26 mouse cellular contexts compared by ENCODE assay signal in genomic region chr10:90974491-90974890, GRCm38 (mm10).
DNase-seq lines count a peak whose midpoint lies in the region; ATAC-seq and TF ChIP-seq lines count a peak whose summit lies in the region.
"Had no signal": no experiment of that assay in that cellular context is flagged by ENCODE, and none has a peak within 500 bp of the region (broad histone marks: within the 10 kb centered on the region; RNA-seq: fewer than 3 reads in every experiment).

No protein-coding gene starts in this region.

- peaks cover 10% of the 10 kb centered on the region for H3K27me3 ChIP-seq in midbrain, embryonic 11.5 days (ENCODE audit: control insufficient read depth, insufficient read depth, low read length)
- no peaks in the 10 kb centered on the region; the same call in 1 of the 2 replicates for H3K27me3 ChIP-seq in midbrain, embryonic 14.5 days (ENCODE audit: control insufficient read depth, insufficient read depth, low read length)
- H3K27me3 ChIP-seq in CH12.LX (replicated peaks), result no peaks in the 10 kb centered on the region
- H3K27me3 ChIP-seq in thymus, adult 2 months (ENCODE audit: control insufficient read depth, insufficient read depth, low read length), result peaks cover 5% of the 10 kb centered on the region

- peaks cover 3% of the 10 kb centered on the region; the same call in 1 of the 2 replicates for H3K4me1 ChIP-seq in midbrain, embryonic 11.5 days (ENCODE audit: control insufficient read depth, insufficient read depth, low read length)
- H3K4me1 ChIP-seq in midbrain, embryonic 14.5 days (ENCODE audit: control insufficient read depth, insufficient read depth, low read length), result peaks cover 4% of the 10 kb centered on the region; the same call in 1 of the 2 replicates
- H3K4me1 ChIP-seq in CH12.LX (ENCODE audit: control insufficient read depth in 1 of 2, insufficient read depth in 2 of 2), result peaks cover 4 to 49% of the 10 kb centered on the region in 2 experiments
- H3K4me1 ChIP-seq in thymus, adult 2 months (replicated peaks; ENCODE audit: control insufficient read depth, insufficient read depth, low read length), result peaks cover 4% of the 10 kb centered on the region; the same call in 1 of the 2 replicates

- H3K9ac ChIP-seq in midbrain, embryonic 11.5 days (ENCODE audit: low read length), result no peak overlapping the region
- H3K9ac ChIP-seq in midbrain, embryonic 14.5 days (replicated peaks; ENCODE audit: low read length), result no peak overlapping the region
- no peak overlapping the region for H3K9ac ChIP-seq in CH12.LX (ENCODE audit: insufficient read depth, low read depth)
- H3K9ac ChIP-seq: embryonic facial prominence, embryonic 13.5 days; embryonic facial prominence, embryonic 15.5 days; forebrain, embryonic 13.5 days; forebrain, embryonic 15.5 days; forebrain, postnatal 0 days had no signal

- dilution Hi-C loops in CH12.LX (cut with MboI; ENCODE audit: extremely low pct_ligation_motif_present, extremely low pct_unique_long_range_greater_than_20kb, low sequenced_read_pairs), result no loop called here

- H3K9me3 ChIP-seq in midbrain, embryonic 11.5 days (ENCODE audit: control insufficient read depth, low read length), result no peaks in the 10 kb centered on the region
- H3K9me3 ChIP-seq in midbrain, embryonic 14.5 days (ENCODE audit: control insufficient read depth, low read length), result no peaks in the 10 kb centered on the region
- H3K9me3 ChIP-seq in CH12.LX (replicated peaks; ENCODE audit: low read length), result peaks cover 3% of the 10 kb centered on the region
- H3K9me3 ChIP-seq: embryonic facial prominence, embryonic 13.5 days; embryonic facial prominence, embryonic 15.5 days; forebrain, embryonic 10.5 days; forebrain, embryonic 13.5 days; forebrain, embryonic 15.5 days; G1E had no signal

- no peaks in the 10 kb centered on the region for H3K79me2 ChIP-seq in CH12.LX (replicated peaks; ENCODE audit: control insufficient read depth, extremely low read depth, insufficient read depth, poor library complexity, severe bottlenecking)

- TF ChIP-seq POLR2A in CH12.LX (IDR thresholded peaks at IDR 0.05; ENCODE audit: low read depth, low read length), result no peak
- no peak for TF ChIP-seq POLR2A in thymus, adult 2 months (IDR thresholded peaks at IDR 0.05; ENCODE audit: control insufficient read depth, extremely low read depth, insufficient read depth, low read length, poor library complexity)

- TF ChIP-seq EP300 in CH12.LX (IDR thresholded peaks at IDR 0.05; ENCODE audit: low read length), result no peak

- in situ Hi-C loops in CH12.LX (cut with MboI; ENCODE audit: low pct_ligation_motif_present, low pct_unique_long_range_greater_than_20kb, low sequenced_read_pairs), result no loop called here

- H3K4me2 ChIP-seq in midbrain, embryonic 11.5 days, result no peak overlapping the region
- no peak overlapping the region for H3K4me2 ChIP-seq in midbrain, embryonic 14.5 days (ENCODE audit: low read length)
- peak overlapping the region; percentile 73; the same call in 1 of the 2 replicates for H3K4me2 ChIP-seq in CH12.LX (ENCODE audit: insufficient read depth, low read depth, poor library complexity, severe bottlenecking)
- H3K4me2 ChIP-seq: embryonic facial prominence, embryonic 13.5 days; embryonic facial prominence, embryonic 15.5 days; forebrain, embryonic 13.5 days; forebrain, embryonic 15.5 days had no signal

- no peak for TF ChIP-seq RAD21 in CH12.LX (IDR thresholded peaks at IDR 0.05; ENCODE audit: low read depth, low read length)

- TF ChIP-seq CTCF in CH12.LX (conservative IDR thresholded peaks at IDR 0.05 in 1 of 2, IDR thresholded peaks at IDR 0.05 in 1 of 2; ENCODE audit: low read depth in 2 of 2, low read length in 2 of 2), result no peak
- TF ChIP-seq CTCF in thymus, adult 2 months (IDR thresholded peaks at IDR 0.05; ENCODE audit: borderline replicate concordance, control insufficient read depth, extremely low read depth, insufficient read depth, low read length, poor library complexity), result no peak

- no peak overlapping the region for H3K27ac ChIP-seq in midbrain, embryonic 11.5 days (ENCODE audit: low read depth, low read length)
- no peak overlapping the region for H3K27ac ChIP-seq in midbrain, embryonic 14.5 days (replicated peaks; ENCODE audit: low read depth, low read length)
- no peak overlapping the region for H3K27ac ChIP-seq in CH12.LX (ENCODE audit: insufficient read depth, low read depth)
- no peak overlapping the region for H3K27ac ChIP-seq in thymus, adult 2 months (ENCODE audit: control insufficient read depth, insufficient read depth, low read length)
- H3K27ac ChIP-seq: embryonic facial prominence, embryonic 13.5 days; embryonic facial prominence, embryonic 15.5 days; forebrain, embryonic 10.5 days; forebrain, embryonic 13.5 days; forebrain, embryonic 15.5 days had no signal

- DNase-seq in midbrain, embryonic 11.5 days (ENCODE audit: low spot score, missing footprints), result peak; percentile 73
- no peak for DNase-seq in midbrain, embryonic 14.5 days
- DNase-seq in CH12.LX (ENCODE audit: extremely low read depth) (peak; percentile 12), NIH3T3 (ENCODE audit: low read depth) (peak; percentile 65)
- no peak for DNase-seq in urinary bladder, postnatal 14 days (ENCODE audit: low spot score)
- no peak for DNase-seq in thymus, adult 2 months
- DNase-seq in cerebellum, postnatal 4 days (ENCODE audit: low spot score in 2 of 2), result no peak
- DNase-seq: adrenal gland, adult 8-10 months; adrenal gland, postnatal 14 days; adrenal gland, postnatal 36 days; B cell, adult 2 months; cerebellum, adult 11-12 months; cerebellum, adult 2 months; cerebellum, adult 9-10 months; cerebellum, postnatal 10 days; cerebellum, postnatal 25 days; embryo, embryonic 11 days; forebrain, postnatal 0 days had no signal

- H3K4me3 ChIP-seq in midbrain, embryonic 11.5 days (ENCODE audit: low read depth, low read length), result no peak overlapping the region
- H3K4me3 ChIP-seq in midbrain, embryonic 14.5 days (replicated peaks; ENCODE audit: low read depth, low read length), result no peak overlapping the region
- H3K4me3 ChIP-seq in CH12.LX (replicated peaks in 1 of 3; ENCODE audit: low read depth in 2 of 3, low read length in 2 of 3, poor library complexity in 1 of 3), result no peak overlapping the region
- no peak overlapping the region for H3K4me3 ChIP-seq in thymus, adult 2 months (ENCODE audit: control insufficient read depth, insufficient read depth, low read length)
- H3K4me3 ChIP-seq: embryonic facial prominence, embryonic 13.5 days; embryonic facial prominence, embryonic 15.5 days; erythroblast, embryonic 14.5 days; forebrain, embryonic 10.5 days; forebrain, embryonic 13.5 days; forebrain, embryonic 15.5 days had no signal

- WGBS in midbrain, embryonic 11.5 days, result 89% methylated on average over 6 of the region's 6 CpGs
- WGBS in midbrain, embryonic 14.5 days, result 93% methylated on average over 6 of the region's 6 CpGs
- 68% methylated on average over 6 of the region's 6 CpGs for WGBS in thymus, adult 2 months

- H3K36me3 ChIP-seq in midbrain, embryonic 11.5 days (ENCODE audit: control insufficient read depth, insufficient read depth, low read length), result no peaks in the 10 kb centered on the region
- H3K36me3 ChIP-seq in midbrain, embryonic 14.5 days (ENCODE audit: control insufficient read depth, insufficient read depth, low read length), result no peaks in the 10 kb centered on the region
- H3K36me3 ChIP-seq in CH12.LX (replicated peaks in 1 of 2; ENCODE audit: control insufficient read depth in 1 of 2, insufficient read depth in 1 of 2, low read length in 1 of 2), result no peaks in the 10 kb centered on the region
- no peaks in the 10 kb centered on the region for H3K36me3 ChIP-seq in thymus, adult 2 months (ENCODE audit: control insufficient read depth, insufficient read depth, low read length)
- H3K36me3 ChIP-seq: embryonic facial prominence, embryonic 13.5 days; embryonic facial prominence, embryonic 15.5 days; forebrain, embryonic 10.5 days; forebrain, embryonic 15.5 days; G1E had no signal

- no peak for ATAC-seq in midbrain, embryonic 11.5 days (ENCODE audit: low FRiP score)
- ATAC-seq in midbrain, embryonic 14.5 days (ENCODE audit: low FRiP score, low TSS enrichment), result no peak
- ATAC-seq: CD4-positive, CD25-positive, alpha-beta regulatory T cell, adult 4 months; forebrain, embryonic 13.5 days; forebrain, embryonic 15.5 days; forebrain, postnatal 0 days had no signal

TF ChIP-seq in CH12.LX, 34 proteins besides CTCF, POLR2A, EP300 and RAD21:
- TF ChIP-seq SMC3 (IDR thresholded peaks at IDR 0.05; ENCODE audit: low read depth, low read length) (no peak), TCF12 (IDR thresholded peaks at IDR 0.05; ENCODE audit: low read depth, low read length) (0 out of 2 replicates have a peak, but pooled peaks have one; percentile 3), MAFK (IDR thresholded peaks at IDR 0.05; ENCODE audit: insufficient replicate concordance, low read length) (peak; percentile 39; the same call in 1 of the 2 replicates), MYC (IDR thresholded peaks at IDR 0.05; ENCODE audit: low read depth, low read length) (no peak), GABPA (IDR thresholded peaks at IDR 0.05; ENCODE audit: insufficient replicate concordance, low read depth, low read length) (no peak)
TF ChIP-seq in CH12.LX: peak in this region for 2.

Comparison
In these comparisons a context has a peak if more than half of its experiments do, and no peak if none do; other contexts are left out.
1. DNase-seq: peak in midbrain, embryonic 11.5 days (single experiment), CH12.LX (single experiment) and NIH3T3 (single experiment); none in midbrain, embryonic 14.5 days (single experiment), urinary bladder, postnatal 14 days (single experiment), thymus, adult 2 months (single experiment) and cerebellum, postnatal 4 days (0 of 2).